Mouse (Mus musculus) stomach, postnatal 0 days (tissue): ENCODE data around the gene Zdhhc20. TPM values are rescaled to one million over a fixed set of nuclear protein-coding genes. Genes with fewer than 3 reads are reported as not detected.
A peak's percentile ranks its signal among the peaks of the same experiment; 100 is the strongest.

ENCODE experiments used
- ATAC-seq: fragments of 200-750 bp; cut with Nextera tagmentation; 2 replicates; pipeline ENCODE4 v1.8.0; 2017; ENCODE audit not compliant: low FRiP score, low TSS enrichment
- DNase-seq: peaks from one replicate; pipeline ENCODE4 v3.0.0-alpha.2; 2016; ENCODE audit warnings: low spot score
- H3K27ac ChIP-seq: fragments of 300-500 bp; sonication (generic); replicated peaks from 2 replicates; pipeline ENCODE4 v1.5.1; 2014; ENCODE audit warnings: mild to moderate bottlenecking, control low read depth
- H3K27me3 ChIP-seq: fragments of 300-500 bp; sonication (generic); 2 replicates; pipeline ENCODE4 v1.6.1; 2014; ENCODE audit warnings: low read length; ENCODE audit not compliant: control insufficient read depth, insufficient read depth
- H3K36me3 ChIP-seq: fragments of 300-500 bp; sonication (generic); 2 replicates; pipeline ENCODE4 v1.6.1; 2014; ENCODE audit warnings: low read length, mixed read lengths; ENCODE audit not compliant: control insufficient read depth, insufficient read depth
- H3K4me1 ChIP-seq: fragments of 300-500 bp; sonication (generic); replicated peaks from 2 replicates; pipeline ENCODE4 v1.6.1; 2014; ENCODE audit warnings: antibody characterized with exemption; ENCODE audit not compliant: control insufficient read depth, insufficient read depth
- H3K4me2 ChIP-seq: fragments of 300-500 bp; sonication (generic); replicated peaks from 2 replicates; pipeline ENCODE4 v1.6.1; 2014; ENCODE audit warnings: low read depth, mild to moderate bottlenecking, control low read depth, moderate library complexity
- H3K4me3 ChIP-seq: fragments of 300-500 bp; sonication (generic); 2 replicates; pipeline ENCODE4 v1.5.1; 2014; ENCODE audit warnings: low read depth, low read length, control low read depth
- H3K9ac ChIP-seq: fragments of 300-500 bp; sonication (generic); 2 replicates; pipeline ENCODE4 v1.6.1; 2014; ENCODE audit warnings: mild to moderate bottlenecking, low read length, control low read depth, mixed read lengths
- H3K9me3 ChIP-seq: fragments of 300-500 bp; sonication (generic); 2 replicates; pipeline ENCODE4 v1.6.1; 2016; ENCODE audit warnings: low read length; ENCODE audit not compliant: control insufficient read depth
- CTCF ChIP-seq: IDR thresholded peaks from 2 replicates; pipeline ENCODE4 v1.5.1; 2016; ENCODE audit warnings: antibody characterized with exemption, low read depth, mild to moderate bottlenecking, moderate library complexity
- EP300 ChIP-seq: optimal IDR thresholded peaks from 2 replicates; pipeline ENCODE3; 2016; ENCODE audit warnings: antibody characterized with exemption
- WGBS: fragments of 180-500 bp; shearing (Covaris S2); extraction: QIAGEN DNeasy Blood & Tissue Kit; methylation state at CpG from one replicate; pipeline ENCODE4 v1.1.7; 2014; 5-methylcytosine and 5-hydroxymethylcytosine counted together
- polyA plus RNA-seq: library from polyadenylated mRNA; unstranded; fragments of >200 nt; fragmentation: Nextera tagmentation; extraction: Ambion mirVana; gene quantifications from 2 replicates; pipeline ENCODE4 v1.2.1, GENCODE M21; 2015

Zdhhc20 gene
- polyA plus RNA-seq, 1 experiment from 2014 or later = 48.6 TPM

DNA sequence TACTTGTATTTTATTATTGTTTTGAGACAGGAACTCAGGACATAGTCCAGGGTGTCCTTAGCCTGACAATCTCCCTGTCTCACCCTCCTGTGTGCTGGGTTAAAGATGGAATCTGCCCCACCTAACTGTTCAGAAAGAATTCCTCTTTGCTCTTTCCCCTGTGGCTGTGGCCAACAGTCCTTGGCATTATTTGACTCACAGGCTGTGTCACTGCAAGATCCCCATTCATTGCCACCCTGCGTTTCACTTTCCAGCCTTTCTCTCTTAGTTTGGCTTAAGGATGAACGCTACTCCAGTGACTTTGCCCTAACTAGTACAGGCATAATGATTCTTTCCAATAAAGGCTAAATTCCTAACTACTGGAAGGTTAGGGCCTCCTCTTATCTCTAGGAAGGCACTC, 4.3 kb upstream of the Zdhhc20 start:
- TF ChIP-seq EP300 (no peak), CTCF (no peak)
- DNase-seq (no peak), ATAC-seq (no peak)
- Histone ChIP-seq H3K27ac (no peak overlapping the region), H3K4me2 (no peak overlapping the region), H3K9me3 (no peaks in the 10 kb centered on the region), H3K4me3 (no peak overlapping the region), H3K4me1 (no peaks in the 10 kb centered on the region), H3K9ac (no peak overlapping the region), H3K27me3 (no peaks in the 10 kb centered on the region), H3K36me3 (no peaks in the 10 kb centered on the region)
- WGBS = 61% methylated on average over 2 of the region's 2 CpGs

- WGBS = 100% methylated on average over 1 of the region's 1 CpGs
- no peak overlapping the region for H3K4me3 ChIP-seq
- H3K36me3 ChIP-seq = no peaks in the 10 kb centered on the region
- no peaks in the 10 kb centered on the region for H3K4me1 ChIP-seq
- H3K9ac ChIP-seq = no peak overlapping the region
- no peaks in the 10 kb centered on the region for H3K27me3 ChIP-seq
- no peak for DNase-seq
- ATAC-seq = no peak
- TF ChIP-seq EP300 (no peak), CTCF (no peak)
- no peaks in the 10 kb centered on the region for H3K9me3 ChIP-seq
- no peak overlapping the region for H3K27ac ChIP-seq
- H3K4me2 ChIP-seq = no peak overlapping the region
Observed at GRCm38 (mm10) chr14:57892961-57893360, 2.9 kb upstream of the Zdhhc20 start.

- DNase-seq (peak; percentile 50), ATAC-seq (peak; percentile 43; the same call in 1 of the 2 replicates)
- Histone ChIP-seq H3K36me3 (no peaks in the 10 kb centered on the region), H3K9ac (peak overlapping the region; percentile 96), H3K27ac (peak overlapping the region; percentile 95), H3K9me3 (no peaks in the 10 kb centered on the region), H3K27me3 (no peaks in the 10 kb centered on the region), H3K4me3 (peak overlapping the region; percentile 96), H3K4me2 (peak overlapping the region; percentile 72), H3K4me1 (no peaks in the 10 kb centered on the region)
- no peak for TF ChIP-seq EP300
- no peak for TF ChIP-seq CTCF
- under 1% methylated on average over 37 of the region's 37 CpGs for WGBS
Observed at GRCm38 (mm10) chr14:57889541-57890010, 500 bp downstream of the Zdhhc20 start.

DNA sequence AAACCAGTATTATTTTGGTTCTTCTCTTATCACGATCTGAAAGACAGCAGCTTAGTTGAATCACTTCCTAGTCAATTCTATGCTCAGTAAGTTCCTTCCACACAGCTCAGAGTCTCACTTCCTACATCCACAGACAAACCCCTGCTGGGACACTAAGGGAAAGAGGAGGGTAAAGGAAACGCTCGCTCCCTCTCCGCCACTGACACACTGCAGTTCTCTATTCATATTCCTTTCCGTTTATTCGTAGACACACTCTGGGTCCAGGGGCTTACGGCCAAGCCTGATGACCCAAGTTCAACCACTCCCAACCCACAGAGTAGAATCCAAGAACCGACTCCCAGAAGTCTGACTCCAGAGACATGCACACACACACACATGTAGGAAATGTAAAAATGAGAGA, 2.9 kb downstream of the Zdhhc20 start:
- WGBS = 35% methylated on average over 8 of the region's 8 CpGs
- DNase-seq (no peak), ATAC-seq (no peak)

DNA sequence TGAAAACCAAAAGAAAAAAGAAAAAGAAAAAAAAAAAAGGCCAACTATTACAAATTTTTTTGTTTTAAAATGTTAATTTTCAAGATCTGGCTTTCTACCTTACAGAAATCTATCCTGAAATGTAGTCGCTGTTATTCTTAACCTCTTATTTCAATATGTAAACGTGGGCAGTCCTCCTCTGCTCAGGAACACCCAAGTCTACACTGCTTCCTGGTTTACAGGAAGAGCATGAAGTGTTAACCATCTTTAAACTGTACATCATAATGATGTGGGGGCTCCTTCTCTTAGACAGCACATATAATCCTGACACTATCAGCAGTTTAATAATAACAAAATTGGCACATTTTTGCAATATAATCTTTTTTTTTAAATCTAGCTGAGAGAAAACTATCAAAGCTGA, 4.0 kb downstream of the Zdhhc20 start:
- Histone ChIP-seq H3K4me3 (no peak overlapping the region), H3K27ac (no peak overlapping the region), H3K36me3 (no peaks in the 10 kb centered on the region), H3K4me1 (peaks cover 6% of the 10 kb centered on the region; the same call in 1 of the 2 replicates), H3K9ac (no peak overlapping the region), H3K4me2 (no peak overlapping the region), H3K27me3 (no peaks in the 10 kb centered on the region), H3K9me3 (no peaks in the 10 kb centered on the region)
- ATAC-seq (no peak), DNase-seq (no peak)
- TF ChIP-seq CTCF (no peak), EP300 (no peak)
- WGBS = 79% methylated on average over 2 of the region's 2 CpGs

More for the DNA sequence above, 2.9 kb downstream of the Zdhhc20 start:
- Histone ChIP-seq H3K27me3 (no peaks in the 10 kb centered on the region), H3K4me2 (peak overlapping the region; percentile 17; the same call in 1 of the 2 replicates), H3K4me1 (peaks cover 5% of the 10 kb centered on the region; the same call in 1 of the 2 replicates), H3K9ac (no peak overlapping the region), H3K9me3 (no peaks in the 10 kb centered on the region), H3K4me3 (no peak overlapping the region), H3K36me3 (no peaks in the 10 kb centered on the region), H3K27ac (0 out of 2 replicates have a peak overlapping the region, but pooled peaks have one; percentile 31)
- TF ChIP-seq CTCF = no peak
- no peak for TF ChIP-seq EP300

DNA sequence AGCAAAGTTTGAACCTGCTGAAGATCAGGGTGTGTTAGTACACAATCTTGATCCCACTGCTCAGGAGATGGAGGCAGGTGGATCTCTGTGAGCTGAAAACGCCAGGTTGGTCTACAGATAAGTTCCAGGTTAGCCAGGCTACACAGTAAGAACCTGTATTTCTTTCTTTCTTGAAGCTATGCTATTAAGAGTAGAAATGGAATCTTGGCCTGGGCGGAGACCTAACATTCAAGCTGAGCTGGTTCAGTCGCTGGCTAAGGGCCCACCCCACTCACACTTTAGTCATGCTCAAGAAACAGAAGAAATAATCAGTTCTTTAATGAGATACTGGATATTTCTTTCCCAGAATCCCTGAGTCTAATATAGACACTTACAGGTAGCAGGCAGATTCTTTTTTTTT, 6.7 kb downstream of the Zdhhc20 start:
- no peaks in the 10 kb centered on the region for H3K9me3 ChIP-seq
- no peak for TF ChIP-seq EP300
- ATAC-seq (peak; percentile 75), DNase-seq (peak; percentile 67)
- H3K27ac ChIP-seq = peak overlapping the region; percentile 82
- H3K4me3 ChIP-seq = no peak overlapping the region
- no peak overlapping the region for H3K9ac ChIP-seq
- H3K36me3 ChIP-seq = no peaks in the 10 kb centered on the region
- H3K27me3 ChIP-seq = no peaks in the 10 kb centered on the region
- 49% methylated on average over 3 of the region's 3 CpGs for WGBS
- H3K4me2 ChIP-seq = no peak overlapping the region
- H3K4me1 ChIP-seq = peaks cover 6% of the 10 kb centered on the region; the same call in 1 of the 2 replicates
